Mouse (Mus musculus) right cerebral cortex, postnatal 14 days (tissue): ENCODE results near the gene Ugt1a6b.
"Not testable (repeated sequence)": the region's sequence is repeated elsewhere in the genome, so short reads cannot be mapped to it uniquely, and the experiment has no call there.

ENCODE experiments used
- DNase-seq: peaks from one replicate; pipeline ENCODE4 v3.0.0; 2022

Ugt1a6b gene

DNA sequence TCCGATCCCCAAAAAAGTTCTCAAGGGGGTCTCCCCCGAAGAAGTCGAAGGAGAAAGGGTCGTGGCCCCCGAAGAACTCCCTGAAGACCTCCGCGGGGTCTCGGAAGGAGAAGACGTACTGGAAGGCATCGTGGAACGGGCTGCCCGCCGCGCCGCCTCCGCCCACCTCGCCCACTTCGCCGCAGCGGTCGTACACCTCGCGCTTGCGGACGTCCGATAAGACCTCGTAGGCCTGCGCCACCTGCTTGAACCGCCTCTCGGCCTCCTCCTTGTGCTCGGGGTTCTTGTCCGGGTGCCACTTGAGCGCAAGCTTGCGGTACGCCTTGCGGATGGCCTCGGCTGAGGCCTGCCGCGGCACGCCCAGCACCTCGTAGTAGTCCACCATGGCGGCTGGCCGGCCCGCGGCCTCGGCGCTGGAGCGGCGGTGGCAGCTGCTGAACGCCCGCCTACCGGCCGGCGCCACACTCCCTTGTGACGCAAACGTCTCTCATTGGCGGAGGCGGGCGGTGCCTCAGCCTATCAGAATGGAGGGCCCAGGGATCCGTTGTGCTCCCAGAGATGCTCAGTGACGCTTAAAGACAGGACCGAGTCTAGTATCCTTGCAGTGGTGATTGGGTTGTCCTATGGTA is 102.4 kb downstream of the Ugt1a6b start, which contains the start of gene Dnajb3:
Dnajb3 (minus strand) TSS at position 489 of the 629 bp plus-strand sequence.
- DNase-seq, result peak; percentile 80

DNA sequence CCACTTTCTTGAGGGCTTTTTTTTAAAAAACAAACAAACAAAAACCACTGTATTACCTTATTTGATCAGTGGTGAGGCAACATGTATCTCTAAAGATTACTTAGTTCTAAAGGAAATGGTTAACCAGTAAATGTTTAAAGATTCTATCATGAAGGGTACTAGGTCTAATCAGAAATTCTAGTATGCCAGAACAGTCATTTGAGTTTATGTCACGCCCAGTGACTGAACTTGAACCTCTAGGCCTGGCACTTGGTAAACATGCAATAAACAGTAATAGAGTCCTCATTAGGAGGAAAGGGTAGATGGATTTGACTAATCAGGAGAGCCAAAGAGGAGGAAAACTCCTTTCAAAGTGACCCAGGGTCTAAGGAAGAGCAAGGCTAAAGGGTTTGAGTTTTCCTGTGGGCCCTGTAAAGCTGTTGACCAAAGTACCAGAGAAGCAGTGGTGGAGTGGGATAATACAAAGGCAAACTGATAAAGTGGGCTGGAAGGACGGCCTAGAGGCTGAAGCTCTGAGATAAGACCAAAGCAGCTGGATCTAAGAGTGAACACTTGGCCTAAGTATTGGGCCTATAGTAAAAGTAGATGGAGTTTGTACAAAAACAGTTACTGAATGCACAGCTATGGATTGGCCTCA is 103.9 kb downstream of the Ugt1a6b start:
- DNase-seq, result no peak

DNA sequence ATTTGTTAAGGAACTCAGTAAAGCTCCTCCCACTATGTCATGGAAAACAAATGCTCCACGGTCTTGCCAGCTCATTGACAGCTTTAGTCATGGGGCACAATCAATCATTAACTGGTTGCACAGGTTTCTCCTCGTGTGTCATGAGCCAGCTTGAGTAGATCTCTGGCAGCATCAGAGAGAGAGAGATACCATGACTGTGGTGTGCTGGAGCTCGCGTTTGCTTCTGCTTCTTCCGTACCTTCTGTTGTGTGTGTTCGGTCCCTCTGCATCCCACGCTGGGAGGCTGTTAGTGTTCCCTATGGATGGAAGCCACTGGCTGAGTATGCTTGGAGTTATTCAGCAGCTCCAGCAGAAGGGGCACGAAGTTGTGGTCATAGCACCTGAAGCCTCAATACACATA is 108.8 kb downstream of the Ugt1a6b start, which contains the start of gene Ugt1a1:
Ugt1a1 (plus strand) TSS at position 148 of the 400 bp plus-strand sequence.
- no peak for DNase-seq

DNA sequence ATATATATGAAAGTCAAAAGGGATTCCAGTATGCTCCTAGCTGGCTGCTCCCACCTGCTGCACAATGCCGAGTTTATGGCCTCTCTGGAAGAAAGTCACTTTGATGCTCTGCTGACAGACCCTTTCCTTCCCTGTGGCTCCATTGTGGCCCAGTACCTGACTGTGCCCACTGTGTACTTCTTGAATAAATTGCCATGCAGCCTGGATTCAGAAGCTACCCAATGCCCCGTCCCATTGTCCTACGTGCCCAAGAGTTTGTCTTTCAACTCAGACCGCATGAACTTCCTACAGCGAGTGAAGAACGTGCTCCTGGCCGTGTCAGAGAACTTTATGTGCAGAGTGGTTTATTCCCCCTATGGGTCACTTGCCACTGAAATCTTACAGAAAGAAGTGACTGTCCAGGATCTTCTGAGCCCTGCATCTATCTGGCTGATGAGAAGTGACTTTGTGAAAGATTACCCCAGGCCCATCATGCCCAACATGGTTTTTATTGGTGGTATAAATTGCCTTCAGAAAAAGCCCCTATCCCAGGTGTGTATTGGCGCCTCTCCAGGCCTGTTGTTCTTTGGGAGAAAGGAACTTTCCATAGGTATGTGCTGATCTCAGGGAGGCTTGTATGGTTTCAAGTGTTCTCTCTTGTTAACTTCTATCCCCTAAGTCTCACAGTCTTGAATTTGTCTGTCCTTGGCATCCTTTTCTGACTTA is 109.4 kb downstream of the Ugt1a6b start:
- DNase-seq, result no peak

DNA sequence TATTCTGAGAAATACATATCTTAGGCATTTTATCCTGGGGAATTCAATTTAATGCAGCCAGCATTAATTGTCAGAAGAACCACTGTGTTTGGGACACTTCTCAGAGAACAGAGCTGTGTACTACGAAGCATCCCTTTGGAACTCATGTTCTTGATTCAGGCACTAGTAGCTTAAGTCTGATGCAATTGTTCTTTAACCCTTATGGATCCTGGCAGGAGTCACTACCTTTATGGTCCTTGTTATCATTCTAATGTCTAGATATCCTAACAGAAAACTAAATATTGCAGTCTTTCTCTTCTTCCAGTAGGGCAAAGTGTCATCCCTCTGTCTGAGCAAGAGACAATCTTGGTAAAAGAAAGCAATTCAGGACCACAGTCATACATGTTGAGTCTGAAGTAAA is 110.0 kb downstream of the Ugt1a6b start:
- DNase-seq, result no peak

DNA sequence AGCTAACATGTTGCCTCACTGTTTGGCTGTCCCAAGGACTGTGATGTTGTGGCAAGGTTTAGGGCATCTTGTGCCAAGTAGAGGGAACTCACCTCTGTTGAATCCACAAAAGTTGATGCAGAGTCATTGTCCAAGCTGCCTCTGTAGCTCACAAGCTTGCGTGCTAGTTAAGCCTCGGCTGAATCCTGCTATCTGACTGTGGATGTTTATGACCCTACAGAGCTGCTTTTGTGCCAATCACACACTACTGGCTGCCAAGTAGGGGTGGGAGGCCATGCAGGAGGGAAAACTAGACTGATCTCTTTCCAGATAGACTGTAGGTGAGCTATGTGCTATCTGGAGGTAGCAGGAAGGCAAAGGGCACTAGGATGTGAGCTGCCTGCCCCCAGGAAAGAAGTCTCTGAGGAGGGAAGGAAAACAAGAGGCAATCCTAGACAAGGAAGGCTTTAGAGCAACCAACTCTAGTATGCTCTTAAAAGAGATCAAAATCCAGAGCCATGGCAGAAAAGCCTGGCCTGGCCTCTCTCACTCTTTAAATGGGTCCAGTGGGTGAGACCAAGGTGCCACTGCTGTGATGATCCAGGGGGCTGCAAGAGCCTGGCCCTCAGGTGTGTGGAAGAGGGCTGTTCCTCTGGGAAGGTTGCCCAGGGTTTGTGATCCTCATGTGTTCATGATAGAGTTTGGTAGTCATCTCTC is 110.9 kb downstream of the Ugt1a6b start:
- DNase-seq, result no peak

DNA sequence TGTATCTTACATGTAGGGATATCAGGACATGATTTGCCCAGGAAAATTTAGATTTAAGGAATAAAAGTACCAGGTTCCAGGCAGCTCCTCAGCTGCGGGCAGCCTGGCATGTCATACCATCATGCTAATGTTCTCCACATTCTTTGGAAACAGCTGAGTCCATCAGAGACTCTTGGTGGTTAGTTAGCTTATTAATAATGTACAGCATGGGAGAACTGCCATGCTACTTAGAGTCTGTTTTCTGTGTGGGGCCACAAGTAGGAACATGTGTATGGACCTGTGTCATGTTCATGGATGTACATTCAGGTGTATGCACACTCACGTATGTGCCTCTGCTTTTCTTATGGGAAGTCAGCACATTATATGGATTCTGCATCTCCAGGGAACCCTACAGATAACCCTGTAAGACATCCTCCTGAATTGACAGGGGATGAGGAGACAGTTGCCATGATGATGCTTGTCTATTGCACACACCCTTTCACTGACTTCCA is 111.5 kb downstream of the Ugt1a6b start:
- DNase-seq, result no peak

DNA sequence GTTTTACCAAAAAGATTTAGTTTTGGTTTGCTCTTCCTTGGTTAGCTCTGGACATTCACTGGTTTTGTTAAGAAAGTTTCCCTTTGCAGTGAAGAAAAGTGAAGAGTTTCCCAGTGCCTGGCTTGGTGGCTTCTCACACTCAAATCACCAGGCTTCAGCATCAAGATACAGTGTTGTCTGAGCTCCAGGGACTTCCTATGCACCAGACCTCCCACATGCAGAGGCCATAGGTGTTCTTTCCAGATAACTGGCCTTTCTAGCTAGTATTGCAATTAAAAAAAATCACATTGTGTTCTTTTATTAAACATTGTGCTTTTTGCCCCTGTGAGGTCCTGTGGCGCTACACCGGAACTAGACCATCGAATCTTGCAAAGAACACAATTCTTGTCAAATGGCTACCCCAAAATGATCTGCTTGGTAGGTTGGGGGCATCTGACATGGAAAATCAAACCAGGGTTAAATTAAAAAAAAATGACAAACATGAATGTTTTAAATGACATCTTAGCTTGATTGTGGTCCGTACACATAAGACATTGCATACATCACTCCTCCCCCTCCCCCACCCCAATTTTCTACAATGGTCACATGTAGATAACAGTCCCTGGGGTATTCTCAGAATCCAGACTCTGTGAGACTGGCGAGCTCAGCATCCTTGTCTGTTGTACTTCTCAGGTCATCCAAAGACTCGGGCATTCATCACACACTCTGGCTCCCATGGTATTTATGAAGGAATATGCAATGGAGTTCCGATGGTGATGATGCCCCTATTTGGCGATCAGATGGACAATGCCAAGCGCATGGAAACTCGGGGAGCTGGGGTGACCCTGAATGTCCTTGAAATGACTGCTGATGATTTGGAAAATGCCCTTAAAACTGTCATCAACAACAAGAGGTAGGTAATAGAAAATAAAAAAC is 112.7 kb downstream of the Ugt1a6b start:
- DNase-seq, result no peak

DNA sequence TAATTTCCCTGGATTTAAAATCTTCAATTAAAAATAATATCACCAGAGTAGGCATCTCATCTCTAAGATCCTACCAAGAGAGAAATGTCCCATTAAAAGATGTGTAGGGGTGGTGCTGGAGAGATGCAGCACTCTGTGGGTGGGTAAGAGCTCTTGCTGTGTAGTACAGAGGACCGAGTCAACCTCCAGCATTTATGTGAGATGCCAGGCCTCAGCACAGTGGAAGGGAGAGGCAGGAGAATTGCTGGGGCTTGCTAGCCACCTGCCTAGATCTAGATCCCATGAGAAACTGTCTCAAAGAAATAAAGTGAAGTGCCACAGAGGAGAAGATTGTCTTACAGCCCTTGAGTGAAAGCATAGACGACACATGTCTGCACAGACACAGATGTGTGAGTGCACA is 113.5 kb downstream of the Ugt1a6b start:
- DNase-seq, result no peak

DNA sequence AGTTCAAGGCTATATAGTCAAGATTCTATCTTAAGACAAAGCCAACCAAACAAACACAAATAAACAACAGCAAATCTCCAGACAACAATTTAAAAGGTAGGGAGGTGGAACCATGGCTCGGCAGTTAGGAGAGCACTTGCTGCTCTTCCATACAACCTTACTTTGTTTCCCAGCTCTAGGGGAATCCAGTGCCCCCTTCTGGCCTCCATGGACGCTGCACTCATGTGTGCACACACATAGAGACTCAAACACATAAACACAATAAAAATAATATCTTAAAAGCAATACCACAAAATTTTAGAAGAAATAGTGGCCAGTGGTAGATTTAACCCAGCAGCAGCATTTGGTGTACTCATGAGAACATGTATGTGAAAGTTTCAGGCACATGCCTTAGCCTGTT is 114.1 kb downstream of the Ugt1a6b start:
- no peak for DNase-seq

DNA sequence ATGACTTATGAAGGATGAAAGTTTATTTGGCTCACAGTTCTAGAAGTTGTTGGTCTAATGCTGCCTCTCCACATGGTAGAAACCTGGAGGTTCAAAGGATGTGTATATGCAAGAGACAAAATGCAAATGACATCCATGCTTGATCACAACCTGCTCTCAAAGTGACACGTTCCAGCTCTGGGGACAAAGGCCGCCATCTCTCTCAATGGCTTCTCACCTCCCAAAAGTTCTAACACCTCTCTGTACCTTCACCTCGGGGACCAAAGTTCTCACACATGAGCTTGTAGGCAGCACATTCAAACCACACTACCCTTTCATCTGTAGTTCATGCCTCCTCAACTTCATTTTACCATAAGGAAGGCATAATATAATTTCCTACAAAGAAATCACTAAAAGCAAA is 114.5 kb downstream of the Ugt1a6b start:
- no peak for DNase-seq

DNA sequence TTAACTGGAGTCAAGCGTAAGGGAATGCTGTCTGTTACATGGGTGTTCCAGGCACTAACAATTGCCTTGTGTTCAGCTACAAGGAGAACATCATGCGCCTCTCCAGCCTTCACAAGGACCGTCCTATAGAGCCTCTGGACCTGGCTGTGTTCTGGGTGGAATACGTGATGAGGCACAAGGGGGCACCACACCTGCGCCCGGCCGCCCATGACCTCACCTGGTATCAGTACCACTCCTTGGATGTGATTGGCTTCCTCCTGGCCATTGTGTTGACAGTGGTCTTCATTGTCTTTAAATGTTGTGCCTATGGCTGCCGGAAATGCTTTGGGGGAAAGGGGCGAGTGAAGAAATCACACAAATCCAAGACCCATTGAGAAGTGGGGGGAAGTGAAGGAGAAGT is 115.0 kb downstream of the Ugt1a6b start:
- DNase-seq, result no peak

DNA sequence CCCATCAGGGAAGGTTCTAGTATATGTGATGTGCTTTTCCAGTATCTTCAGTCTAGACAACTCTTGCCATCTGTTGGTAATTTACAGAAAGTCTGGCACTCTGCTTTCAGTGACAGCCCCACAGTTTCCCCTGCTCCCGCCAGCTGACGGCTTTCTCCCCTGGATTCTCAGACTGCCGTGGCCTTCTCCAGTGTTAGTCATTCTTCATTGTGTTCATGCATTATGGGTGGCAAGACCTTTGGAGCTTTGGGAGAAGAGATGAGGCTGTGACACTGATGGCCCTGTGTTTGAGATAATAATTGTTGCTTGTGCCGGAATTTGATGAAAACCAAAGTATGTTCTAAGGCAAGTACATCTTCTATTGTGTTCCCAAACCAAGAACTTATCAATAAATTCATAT is 115.5 kb downstream of the Ugt1a6b start:
- no peak for DNase-seq

DNA sequence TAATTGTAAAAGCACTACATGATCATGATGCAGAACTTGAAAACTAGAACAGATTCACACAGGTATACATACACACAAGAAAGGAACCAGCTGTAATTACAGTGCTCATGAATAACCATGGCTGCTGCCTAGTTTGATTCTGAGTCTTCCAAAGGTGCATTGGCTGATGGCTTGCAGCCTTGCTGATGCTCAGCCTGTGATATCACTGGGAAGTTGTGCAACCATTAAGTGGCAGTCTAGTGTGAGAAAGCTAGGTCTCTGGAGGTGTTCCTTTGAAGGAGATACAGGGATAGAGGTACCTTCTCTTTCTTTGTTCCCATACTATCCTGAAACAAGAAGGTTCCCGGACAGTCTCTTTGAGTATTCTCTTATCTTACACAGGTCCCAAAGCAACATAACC is 116.0 kb downstream of the Ugt1a6b start:
- DNase-seq, result no peak

DNA sequence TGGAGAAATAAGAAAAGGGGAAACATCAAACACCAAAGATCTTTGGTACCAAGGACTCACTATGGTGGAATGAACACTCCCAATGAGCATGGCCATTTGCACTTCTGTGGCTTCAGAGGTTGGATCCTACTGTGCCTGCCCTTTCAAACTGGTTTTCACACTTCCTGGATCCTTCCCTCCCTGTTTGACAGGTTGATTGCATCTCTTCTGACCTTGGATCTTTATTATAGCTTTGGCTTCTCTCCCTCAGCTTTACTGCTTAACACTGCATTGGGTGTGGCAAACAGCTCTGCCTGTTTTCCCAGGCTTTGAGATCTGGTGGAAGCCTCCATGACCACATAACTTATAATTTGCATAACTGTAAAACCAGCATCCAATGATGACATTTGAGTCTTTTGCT is 117.3 kb downstream of the Ugt1a6b start:
- DNase-seq, result no peak

DNA sequence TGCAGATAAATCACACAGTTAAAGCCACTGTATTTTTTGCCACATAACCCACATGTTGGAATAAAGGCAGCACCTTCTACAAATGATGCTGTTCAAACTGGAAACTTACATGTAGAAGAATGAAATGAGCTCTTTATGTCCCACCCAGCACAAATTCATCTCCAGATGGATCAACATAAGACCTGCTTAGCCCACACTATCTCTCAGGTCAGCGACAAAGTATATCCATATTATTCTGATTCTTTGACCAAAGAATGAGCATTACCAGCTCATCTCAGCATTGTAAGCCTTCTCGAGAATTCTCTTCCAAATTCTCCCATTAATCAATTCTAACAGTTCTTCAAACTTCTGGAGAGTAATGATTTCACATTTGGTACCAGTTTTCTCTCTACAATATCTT is 119.2 kb downstream of the Ugt1a6b start:
- no peak for DNase-seq

DNA sequence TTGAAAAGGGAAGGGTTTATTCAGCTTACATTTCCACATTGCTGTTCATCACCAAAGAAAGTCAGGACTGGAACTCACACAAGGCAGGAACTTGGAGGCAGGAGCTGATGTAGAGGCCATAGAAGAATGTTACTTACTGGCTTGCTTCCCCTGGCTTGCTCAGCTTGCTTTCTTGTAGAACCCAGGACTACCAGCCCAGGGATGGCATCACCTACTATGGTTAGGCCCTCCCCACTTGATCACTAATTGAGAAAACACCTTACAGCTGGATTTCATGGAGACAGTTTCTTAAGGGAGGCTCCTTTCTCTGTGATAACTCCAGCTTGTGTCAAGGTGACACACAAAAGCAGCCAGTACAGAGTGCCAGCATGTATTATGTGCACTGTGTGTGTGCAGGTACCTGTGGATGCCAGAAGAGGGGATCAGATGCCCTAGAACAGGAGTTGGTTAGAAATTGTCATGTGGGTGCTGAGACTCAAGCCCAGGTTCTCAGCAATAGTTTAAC is 120.0 kb downstream of the Ugt1a6b start:
- not testable (repeated sequence) for DNase-seq

DNA sequence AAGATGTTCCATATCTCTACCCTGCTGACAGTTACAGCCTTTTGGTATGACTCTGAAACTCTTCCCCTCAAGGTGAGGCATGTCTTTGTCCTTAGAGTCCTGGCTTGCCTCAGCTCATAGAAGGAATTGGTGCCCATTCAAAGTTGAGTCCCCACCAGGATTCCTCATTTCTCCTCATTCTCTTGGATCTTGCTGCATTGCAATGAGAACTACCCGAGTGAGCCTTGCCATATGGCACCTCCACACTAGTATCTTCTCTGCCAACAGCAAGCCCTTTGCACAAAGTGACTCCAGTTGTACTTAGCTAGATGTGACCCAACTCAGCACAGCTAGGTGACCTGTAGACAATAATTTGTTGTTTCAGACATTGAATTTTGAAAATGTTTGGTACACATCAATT is 120.5 kb downstream of the Ugt1a6b start:
- DNase-seq, result no peak

DNA sequence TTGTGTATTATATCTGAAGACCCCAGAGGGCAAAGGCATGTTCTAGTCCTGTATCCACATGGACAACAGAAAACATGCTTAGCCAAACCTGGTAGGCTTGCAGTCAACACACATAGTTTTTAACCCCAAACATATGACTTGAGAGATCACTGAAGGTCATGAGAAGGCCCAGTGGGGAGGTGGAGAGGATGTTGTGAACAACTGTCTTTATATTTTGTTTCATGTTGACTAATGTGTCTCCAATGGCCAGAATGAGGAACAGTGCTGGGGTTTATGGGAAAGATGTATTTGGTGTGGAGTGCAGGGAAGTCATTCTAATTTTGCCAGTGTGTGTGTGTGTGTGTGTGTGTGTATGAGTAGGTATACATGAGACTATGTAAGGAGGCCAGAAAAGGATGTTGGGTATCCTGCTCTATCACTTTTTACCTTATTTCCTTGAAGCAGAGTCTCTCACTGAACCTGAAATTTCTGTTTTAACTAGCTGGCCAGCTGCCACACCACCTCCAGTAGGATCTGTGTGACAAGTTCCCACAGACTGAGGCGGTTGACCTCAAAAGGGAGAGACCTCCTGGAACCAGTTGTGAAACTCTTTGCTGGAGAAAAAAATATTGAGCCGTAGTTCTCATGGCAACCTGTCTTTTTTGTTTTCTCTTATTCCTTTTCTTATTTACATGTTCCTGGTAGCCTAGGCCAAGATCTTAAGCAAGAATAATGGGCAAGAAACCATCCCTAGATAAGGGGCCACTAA is 121.2 kb downstream of the Ugt1a6b start:
- no peak for DNase-seq

DNA sequence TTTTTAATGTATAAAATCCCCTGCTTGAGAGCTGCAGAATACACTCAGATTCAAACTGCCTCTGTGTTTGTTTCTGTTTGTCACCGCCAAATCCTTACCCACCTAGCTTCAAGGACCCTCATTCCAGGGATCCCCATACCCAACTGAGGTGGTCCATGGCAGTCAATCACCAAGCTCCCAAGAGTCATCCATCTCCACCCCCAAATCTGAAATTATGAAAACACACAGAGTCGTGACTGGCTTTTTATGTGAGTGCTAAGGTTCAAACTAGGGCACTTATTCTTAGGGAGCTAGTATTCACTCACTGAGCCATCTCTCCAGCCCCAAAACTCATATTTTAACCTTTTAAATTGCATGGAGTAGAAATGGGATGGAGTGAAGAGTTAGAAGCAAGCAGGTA is 122.2 kb downstream of the Ugt1a6b start:
- not testable (repeated sequence) for DNase-seq

DNA sequence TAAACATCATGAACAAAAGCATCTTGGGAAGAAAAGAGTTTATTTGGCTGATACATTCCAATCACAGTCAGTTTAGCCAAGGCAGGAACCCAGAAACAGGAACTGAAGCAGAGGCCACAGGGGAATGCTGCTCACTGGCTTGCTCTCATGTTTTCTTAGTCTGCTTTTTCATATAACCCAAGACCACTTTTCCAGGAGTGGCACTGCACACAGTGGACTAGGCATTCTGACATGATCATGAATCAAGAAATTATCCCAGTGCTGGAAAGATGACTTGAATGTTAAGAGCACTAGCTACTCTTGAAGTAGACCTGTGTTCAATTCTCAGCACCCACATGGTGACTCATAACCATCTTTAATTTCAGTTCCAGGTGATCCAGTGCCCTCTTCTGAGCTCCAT is 122.7 kb downstream of the Ugt1a6b start:
- no peak for DNase-seq
